In the genomic region with DNA sequence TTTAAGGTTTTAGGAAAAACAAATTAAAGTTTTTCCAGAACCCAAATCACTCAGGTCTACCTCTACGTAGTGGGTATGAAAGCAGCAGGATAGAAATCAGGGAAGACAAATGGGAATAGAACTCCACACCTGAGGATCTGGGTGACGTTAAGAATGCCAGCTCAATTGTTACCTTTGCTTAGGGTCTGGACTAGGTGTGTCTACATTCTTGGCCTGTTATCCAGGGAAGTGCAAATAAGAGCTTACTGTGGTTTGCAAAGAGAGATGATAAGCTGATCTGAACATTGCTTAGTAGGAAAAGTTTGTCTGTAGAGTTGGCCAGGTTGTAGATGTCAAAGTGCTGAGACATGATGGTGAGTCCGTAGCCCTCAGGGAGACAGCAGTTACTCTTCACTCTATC, we compare ENCODE assay signal across 18 mouse cellular contexts.
A peak's percentile ranks its signal among the peaks of the same experiment; 100 is the strongest.
DNase-seq lines count a peak whose midpoint lies in the region; ATAC-seq and TF ChIP-seq lines count a peak whose summit lies in the region.
"Had no signal": no experiment of that assay in that cellular context is flagged by ENCODE, and none has a peak within 500 bp of the region (broad histone marks: within the 10 kb centered on the region; RNA-seq: fewer than 3 reads in every experiment).

No protein-coding gene starts in this region.

- peak; percentile 16 for DNase-seq in stomach, postnatal 0 days (ENCODE audit: low spot score)
- no peak for DNase-seq in adipocyte (ENCODE audit: low spot score)
- DNase-seq in midbrain, embryonic 11.5 days (ENCODE audit: low spot score, missing footprints) = no peak
- DNase-seq: adrenal gland, adult 8-10 months; adrenal gland, postnatal 14 days; adrenal gland, postnatal 36 days; cerebellum, adult 11-12 months; cerebellum, adult 2 months; cerebellum, adult 9-10 months; cerebellum, postnatal 10 days; cerebellum, postnatal 25 days; forebrain, postnatal 0 days had no signal

- no peaks in the 10 kb centered on the region for H3K9me3 ChIP-seq in stomach, embryonic 14.5 days (ENCODE audit: control insufficient read depth, low read depth, low read length)
- H3K9me3 ChIP-seq in stomach, embryonic 15.5 days = no peaks in the 10 kb centered on the region
- no peaks in the 10 kb centered on the region for H3K9me3 ChIP-seq in stomach, postnatal 0 days (ENCODE audit: control insufficient read depth, low read length)
- H3K9me3 ChIP-seq in midbrain, embryonic 11.5 days (ENCODE audit: control insufficient read depth, low read length) = no peaks in the 10 kb centered on the region
- H3K9me3 ChIP-seq: embryonic facial prominence, embryonic 10.5 days; embryonic facial prominence, embryonic 12.5 days; forebrain, embryonic 13.5 days; forebrain, embryonic 15.5 days had no signal

- no peak for TF ChIP-seq EP300 in stomach, postnatal 0 days (optimal IDR thresholded peaks at IDR 0.05)

- H3K36me3 ChIP-seq in stomach, embryonic 14.5 days (ENCODE audit: control insufficient read depth, insufficient read depth, low read length) = no peaks in the 10 kb centered on the region
- no peaks in the 10 kb centered on the region for H3K36me3 ChIP-seq in stomach, embryonic 15.5 days
- H3K36me3 ChIP-seq in stomach, postnatal 0 days (ENCODE audit: control insufficient read depth, insufficient read depth, low read length) = no peaks in the 10 kb centered on the region
- H3K36me3 ChIP-seq in midbrain, embryonic 11.5 days (ENCODE audit: control insufficient read depth, insufficient read depth, low read length) = no peaks in the 10 kb centered on the region
- H3K36me3 ChIP-seq: embryonic facial prominence, embryonic 10.5 days; embryonic facial prominence, embryonic 12.5 days; forebrain, embryonic 15.5 days had no signal

- H3K27me3 ChIP-seq in stomach, embryonic 14.5 days (ENCODE audit: control insufficient read depth, insufficient read depth, low read length) = no peaks in the 10 kb centered on the region
- H3K27me3 ChIP-seq in stomach, embryonic 15.5 days (replicated peaks) = no peaks in the 10 kb centered on the region
- H3K27me3 ChIP-seq in stomach, postnatal 0 days (ENCODE audit: control insufficient read depth, insufficient read depth, low read length) = no peaks in the 10 kb centered on the region
- no peaks in the 10 kb centered on the region for H3K27me3 ChIP-seq in midbrain, embryonic 11.5 days (ENCODE audit: control insufficient read depth, insufficient read depth, low read length)
- H3K27me3 ChIP-seq: embryonic facial prominence, embryonic 12.5 days; forebrain, embryonic 13.5 days; forebrain, embryonic 15.5 days had no signal

- no peak for TF ChIP-seq CTCF in stomach, postnatal 0 days (IDR thresholded peaks at IDR 0.05; ENCODE audit: low read depth)

- 78% methylated on average over 3 of the region's 3 CpGs for WGBS in stomach, embryonic 14.5 days
- WGBS in stomach, embryonic 15.5 days = 59% methylated on average over 3 of the region's 3 CpGs
- WGBS in stomach, postnatal 0 days = 62% methylated on average over 3 of the region's 3 CpGs
- 92% methylated on average over 3 of the region's 3 CpGs for whole genome bisulfite sequencing in midbrain, embryonic 11.5 days

- H3K9ac ChIP-seq in stomach, embryonic 14.5 days (replicated peaks; ENCODE audit: low read depth, low read length) = no peak overlapping the region
- H3K9ac ChIP-seq in stomach, embryonic 15.5 days = no peak overlapping the region
- no peak overlapping the region for H3K9ac ChIP-seq in stomach, postnatal 0 days (ENCODE audit: low read length)
- H3K9ac ChIP-seq in midbrain, embryonic 11.5 days (ENCODE audit: low read length) = no peak overlapping the region
- H3K9ac ChIP-seq: embryonic facial prominence, embryonic 12.5 days; forebrain, embryonic 13.5 days; forebrain, embryonic 15.5 days; forebrain, postnatal 0 days had no signal

- H3K4me2 ChIP-seq in stomach, embryonic 14.5 days (replicated peaks; ENCODE audit: low read depth, low read length) = no peak overlapping the region
- no peak overlapping the region for H3K4me2 ChIP-seq in stomach, embryonic 15.5 days
- no peak overlapping the region for H3K4me2 ChIP-seq in stomach, postnatal 0 days (replicated peaks; ENCODE audit: low read depth)
- H3K4me2 ChIP-seq in midbrain, embryonic 11.5 days = no peak overlapping the region
- H3K4me2 ChIP-seq: embryonic facial prominence, embryonic 12.5 days; forebrain, embryonic 13.5 days; forebrain, embryonic 15.5 days had no signal

- no peak overlapping the region for H3K4me3 ChIP-seq in stomach, embryonic 14.5 days (ENCODE audit: low read depth, low read length)
- H3K4me3 ChIP-seq in stomach, embryonic 15.5 days (replicated peaks) = no peak overlapping the region
- H3K4me3 ChIP-seq in stomach, postnatal 0 days (ENCODE audit: low read depth, low read length) = no peak overlapping the region
- H3K4me3 ChIP-seq in midbrain, embryonic 11.5 days (ENCODE audit: low read depth, low read length) = no peak overlapping the region
- H3K4me3 ChIP-seq: embryonic facial prominence, embryonic 10.5 days; embryonic facial prominence, embryonic 12.5 days; forebrain, embryonic 13.5 days; forebrain, embryonic 15.5 days had no signal

- no peak overlapping the region for H3K27ac ChIP-seq in stomach, embryonic 14.5 days (ENCODE audit: low read length)
- no peak overlapping the region for H3K27ac ChIP-seq in stomach, embryonic 15.5 days
- no peak overlapping the region for H3K27ac ChIP-seq in stomach, postnatal 0 days (replicated peaks)
- no peak overlapping the region for H3K27ac ChIP-seq in midbrain, embryonic 11.5 days (ENCODE audit: low read depth, low read length)
- H3K27ac ChIP-seq: embryonic facial prominence, embryonic 10.5 days; embryonic facial prominence, embryonic 12.5 days; forebrain, embryonic 13.5 days; forebrain, embryonic 15.5 days had no signal

- peak; percentile 75 for ATAC-seq in stomach, embryonic 14.5 days (ENCODE audit: insufficient number of reproducible peaks, insufficient read depth, low FRiP score, low read depth)
- ATAC-seq in stomach, embryonic 15.5 days (ENCODE audit: insufficient read depth, low FRiP score, low read depth) = peak; percentile 79
- ATAC-seq in stomach, postnatal 0 days (ENCODE audit: low FRiP score, low TSS enrichment) = peak; percentile 89
- ATAC-seq in midbrain, embryonic 11.5 days (ENCODE audit: low FRiP score) = no peak
- ATAC-seq: forebrain, embryonic 13.5 days; forebrain, embryonic 15.5 days; forebrain, postnatal 0 days had no signal

- H3K4me1 ChIP-seq in stomach, embryonic 14.5 days (ENCODE audit: control insufficient read depth, insufficient read depth, low read length) = no peaks in the 10 kb centered on the region
- H3K4me1 ChIP-seq in stomach, embryonic 15.5 days = no peaks in the 10 kb centered on the region
- H3K4me1 ChIP-seq in stomach, postnatal 0 days (replicated peaks; ENCODE audit: control insufficient read depth, insufficient read depth) = no peaks in the 10 kb centered on the region
- no peaks in the 10 kb centered on the region for H3K4me1 ChIP-seq in midbrain, embryonic 11.5 days (ENCODE audit: control insufficient read depth, insufficient read depth, low read length)
- H3K4me1 ChIP-seq: embryonic facial prominence, embryonic 10.5 days; embryonic facial prominence, embryonic 12.5 days; forebrain, embryonic 13.5 days; forebrain, embryonic 15.5 days had no signal
